Mouse (Mus musculus) ES-Bruce4 (cell line): ENCODE data around the gene Gm572. TPM values are rescaled to one million over a fixed set of nuclear protein-coding genes. Genes with fewer than 3 reads are reported as not detected.

Source experiments
- H3K27ac ChIP-seq: 2 replicates; pipeline ENCODE4 v1.5.1; 2012; ENCODE audit warnings: low read length, inconsistent platforms; ENCODE audit not compliant: insufficient read depth
- H3K27me3 ChIP-seq: 2 replicates; pipeline ENCODE4 v1.6.1; 2012; ENCODE audit warnings: mild to moderate bottlenecking, low read length, inconsistent platforms; ENCODE audit not compliant: control insufficient read depth, poor library complexity, insufficient read depth, severe bottlenecking
- H3K36me3 ChIP-seq: 2 replicates; pipeline ENCODE4 v1.6.1; 2012; ENCODE audit warnings: inconsistent platforms, mild to moderate bottlenecking, low read length, moderate library complexity; ENCODE audit not compliant: control insufficient read depth, poor library complexity, insufficient read depth, severe bottlenecking
- H3K4me1 ChIP-seq: one replicate; pipeline ENCODE4 v1.8.1; 2011; ENCODE audit warnings: low read length; ENCODE audit not compliant: control insufficient read depth, insufficient read depth
- H3K4me3 ChIP-seq: 2 replicates; pipeline ENCODE4 v1.5.1; 2011; ENCODE audit warnings: low read depth, mild to moderate bottlenecking, low read length
- H3K9ac ChIP-seq: 2 replicates; pipeline ENCODE4 v1.6.1; 2012; ENCODE audit warnings: low read depth, mild to moderate bottlenecking, inconsistent platforms; ENCODE audit not compliant: poor library complexity, severe bottlenecking
- H3K9me3 ChIP-seq: replicated peaks from 2 replicates; pipeline ENCODE4 v1.6.1; 2012; ENCODE audit warnings: mild to moderate bottlenecking, low read length, inconsistent platforms; ENCODE audit not compliant: control insufficient read depth, poor library complexity, insufficient read depth, severe bottlenecking
- CTCF ChIP-seq: IDR thresholded peaks from one replicate; pipeline ENCODE4 v1.8.1; 2011; ENCODE audit warnings: low read depth, low read length
- EP300 ChIP-seq: IDR thresholded peaks from 2 replicates; pipeline ENCODE4 v1.6.1; 2011; ENCODE audit warnings: low read depth, low read length; ENCODE audit not compliant: insufficient read depth
- polyA plus RNA-seq: library from polyadenylated mRNA; stranded (reverse); fragments of >200 nt; gene quantifications from 2 replicates; pipeline ENCODE4 v1.2.4, GENCODE M21; 2011; ENCODE audit warnings: low read depth; ENCODE audit not compliant: missing spikeins, insufficient read depth, insufficient read length

Gene Gm572
- polyA plus RNA-seq, 1 experiment = not detected

DNA sequence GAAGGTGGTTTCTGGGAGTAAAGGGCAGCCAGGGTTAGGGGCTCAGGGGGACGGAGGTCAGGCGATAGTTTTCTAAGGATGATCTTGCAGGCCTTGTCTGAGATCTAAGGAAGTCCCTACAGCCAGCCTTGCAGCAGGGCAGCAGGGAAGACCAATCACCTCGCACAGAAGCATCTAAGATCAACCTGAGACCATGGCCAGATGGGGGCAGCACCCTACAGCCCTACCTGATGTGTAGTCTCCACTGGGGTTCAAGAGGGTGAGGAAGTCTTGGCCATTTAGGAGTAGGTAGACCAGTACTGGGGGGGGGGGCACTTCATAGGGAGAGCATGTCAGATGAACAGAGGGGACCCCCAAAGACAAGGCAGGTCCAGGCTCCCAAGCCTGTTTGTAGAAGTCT, 72.3 kb downstream of the Gm572 start:
- Histone ChIP-seq H3K27me3 (no peaks in the 10 kb centered on the region), H3K4me3 (no peak overlapping the region), H3K36me3 (no peaks in the 10 kb centered on the region), H3K4me1 (peaks cover 9% of the 10 kb centered on the region), H3K9ac (no peak overlapping the region), H3K27ac (no peak overlapping the region), H3K9me3 (no peaks in the 10 kb centered on the region)
- peak; percentile 88 for TF ChIP-seq CTCF
- no peak for TF ChIP-seq EP300

Other genes with a start within 250 kb of the Gm572 start
- 7.5 and 10.3 TPM in 2 replicates for gene Ubiad1, start 198.5 kb upstream of the Gm572 start, polyA plus RNA-seq
- 26.0 and 33.8 TPM in 2 replicates for gene Mtor, start 194.7 kb upstream of the Gm572 start, polyA plus RNA-seq
- gene Angptl7, start 142.9 kb upstream of the Gm572 start, polyA plus RNA-seq = 0.37 TPM in 1 of 2 replicates, not detected in the other
- 52.8 and 53.9 TPM in 2 replicates for gene Exosc10, start 84.9 kb upstream of the Gm572 start, polyA plus RNA-seq
- gene Srm, start 51.8 kb upstream of the Gm572 start, polyA plus RNA-seq = 131 and 143 TPM in 2 replicates
- 2.6 TPM in 2 replicates for gene Masp2, start 40.8 kb upstream of the Gm572 start, polyA plus RNA-seq
- gene Tardbp, start 16.3 kb upstream of the Gm572 start, polyA plus RNA-seq = 742 and 797 TPM in 2 replicates
- 13.8 and 15.6 TPM in 2 replicates for gene Casz1, start 161.1 kb downstream of the Gm572 start, polyA plus RNA-seq